Mouse (Mus musculus) liver, embryonic 13.5 days (tissue): ENCODE measurements at regions not wholly inside any gene's neighbourhood (a gene's known extent, or its start where the extent isn't known, plus 50 kb on each side); places are given as distances from the start of the nearest gene placed in this dataset.

Source experiments
- ATAC-seq: fragments of 200-750 bp; cut with Nextera tagmentation; 2 replicates; pipeline ENCODE4 v1.8.0; 2017; ENCODE audit warnings: low read depth, mild to moderate bottlenecking, moderate number of reproducible peaks, moderate library complexity
- DNase-seq: peaks from one replicate; pipeline ENCODE4 v3.0.0; 2022
- H3K27ac ChIP-seq: fragments of 300-500 bp; sonication (generic); 2 replicates; pipeline ENCODE4 v1.5.1; 2015; ENCODE audit warnings: moderate library complexity, mild to moderate bottlenecking, inconsistent platforms
- H3K27me3 ChIP-seq: fragments of 300-500 bp; sonication (generic); 2 replicates; pipeline ENCODE4 v1.6.1; 2015; ENCODE audit warnings: mild to moderate bottlenecking, inconsistent platforms
- H3K36me3 ChIP-seq: fragments of 300-500 bp; sonication (generic); 2 replicates; pipeline ENCODE4 v1.6.1; 2015; ENCODE audit warnings: mild to moderate bottlenecking, inconsistent platforms
- H3K4me1 ChIP-seq: fragments of 300-500 bp; sonication (generic); replicated peaks from 2 replicates; pipeline ENCODE4 v1.6.1; 2015; ENCODE audit warnings: inconsistent platforms
- H3K4me2 ChIP-seq: fragments of 300-500 bp; sonication (generic); 2 replicates; pipeline ENCODE4 v1.6.1; 2015; ENCODE audit warnings: inconsistent platforms, mild to moderate bottlenecking, moderate library complexity
- H3K4me3 ChIP-seq: fragments of 300-500 bp; sonication (generic); replicated peaks from 2 replicates; pipeline ENCODE4 v1.5.1; 2015; ENCODE audit warnings: mild to moderate bottlenecking, inconsistent platforms
- H3K9ac ChIP-seq: fragments of 300-500 bp; sonication (generic); 2 replicates; pipeline ENCODE4 v1.6.1; 2015; ENCODE audit warnings: mild to moderate bottlenecking, inconsistent platforms
- H3K9me3 ChIP-seq: fragments of 300-500 bp; sonication (generic); replicated peaks from 2 replicates; pipeline ENCODE4 v1.6.1; 2016; ENCODE audit warnings: inconsistent platforms
- WGBS: fragments of 180-500 bp; shearing (Covaris S2); methylation state at CpG from one replicate; pipeline ENCODE4 v1.1.7; 2015; ENCODE audit not compliant: insufficient replicate concordance; 5-methylcytosine and 5-hydroxymethylcytosine counted together

DNA sequence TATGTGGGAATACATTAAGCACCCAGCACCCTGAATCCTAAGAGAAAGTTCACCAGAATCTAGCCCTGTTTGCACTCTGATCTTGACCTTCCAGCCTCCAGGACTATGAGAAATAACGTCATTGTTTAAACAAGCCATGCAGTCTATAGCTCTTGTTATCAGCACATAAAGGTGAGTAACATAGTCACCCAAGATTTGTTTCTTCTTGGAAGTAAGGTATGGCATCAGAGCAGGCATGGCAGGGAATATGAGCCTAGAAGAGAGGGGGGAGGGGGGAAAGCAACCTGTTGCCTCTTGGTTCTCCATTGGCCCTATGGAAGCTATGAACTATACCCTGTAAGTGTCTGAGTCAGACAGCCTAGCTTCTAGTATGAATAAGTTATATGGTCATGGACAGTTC lies 89.8 kb upstream of the Ppp1r12a start:
- Histone ChIP-seq H3K9me3 (no peaks in the 10 kb centered on the region), H3K27me3 (no peaks in the 10 kb centered on the region), H3K36me3 (no peaks in the 10 kb centered on the region), H3K4me2 (no peak overlapping the region), H3K4me3 (no peak overlapping the region), H3K9ac (no peak overlapping the region), H3K27ac (no peak overlapping the region), H3K4me1 (0 out of 2 replicates have a peak, but pooled peaks cover 2% of the 10 kb centered on the region)
- ATAC-seq, result no peak
- no peak for DNase-seq
- WGBS, result 65% methylated on average over 1 of the region's 1 CpGs

DNA sequence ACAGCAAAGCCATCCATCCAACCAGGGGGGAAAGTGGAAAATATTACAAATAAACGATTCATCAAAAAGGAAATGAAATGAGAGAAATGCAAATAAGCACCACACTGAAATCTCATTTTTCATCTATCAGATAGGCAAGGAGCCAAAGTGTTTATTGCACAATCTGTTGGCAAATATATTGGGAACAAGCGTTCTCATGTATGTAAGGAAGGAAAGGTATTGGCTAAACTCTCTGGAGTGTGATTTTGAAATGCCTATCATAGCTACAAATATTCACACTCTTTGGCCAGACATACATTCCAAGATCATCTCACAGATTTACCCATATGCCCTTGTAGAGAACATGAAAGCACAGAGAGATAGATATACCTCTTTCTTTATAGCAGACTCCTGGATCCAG lies 90.6 kb upstream of the Ppp1r12a start:
- Histone ChIP-seq H3K27me3 (no peaks in the 10 kb centered on the region), H3K9ac (no peak overlapping the region), H3K27ac (no peak overlapping the region), H3K4me2 (no peak overlapping the region), H3K9me3 (no peaks in the 10 kb centered on the region), H3K36me3 (no peaks in the 10 kb centered on the region), H3K4me1 (0 out of 2 replicates have a peak, but pooled peaks cover 5% of the 10 kb centered on the region), H3K4me3 (no peak overlapping the region)
- WGBS, result 56% methylated on average over 2 of the region's 2 CpGs
- DNase-seq (no peak), ATAC-seq (no peak)

DNA sequence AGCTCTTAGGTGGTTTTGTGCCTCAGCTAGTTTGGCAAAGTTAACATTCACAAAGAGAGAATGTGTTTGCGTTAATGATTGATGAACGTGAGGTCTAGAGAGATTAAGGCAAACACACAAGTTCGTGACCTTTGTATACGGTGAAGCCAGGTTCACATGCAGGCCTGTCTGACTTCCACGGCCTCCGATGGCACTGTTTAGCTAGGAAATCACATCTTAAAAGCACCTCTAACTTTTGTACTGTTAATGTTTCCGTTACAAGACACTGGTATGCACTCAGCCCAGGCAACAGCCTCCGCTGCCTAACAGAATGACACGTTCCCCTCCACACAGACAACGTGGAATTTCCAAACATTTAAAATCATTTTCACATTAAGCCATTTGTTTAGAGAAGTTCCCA lies 94.3 kb upstream of the Ppp1r12a start:
- ATAC-seq, result peak; percentile 75
- no peak for DNase-seq
- Histone ChIP-seq H3K4me1 (0 out of 2 replicates have a peak, but pooled peaks cover 5% of the 10 kb centered on the region), H3K27me3 (no peaks in the 10 kb centered on the region), H3K4me3 (no peak overlapping the region), H3K27ac (peak overlapping the region; percentile 43; the same call in 1 of the 2 replicates), H3K9ac (no peak overlapping the region), H3K36me3 (no peaks in the 10 kb centered on the region), H3K9me3 (no peaks in the 10 kb centered on the region), H3K4me2 (no peak overlapping the region)
- 69% methylated on average over 10 of the region's 10 CpGs for WGBS

DNA sequence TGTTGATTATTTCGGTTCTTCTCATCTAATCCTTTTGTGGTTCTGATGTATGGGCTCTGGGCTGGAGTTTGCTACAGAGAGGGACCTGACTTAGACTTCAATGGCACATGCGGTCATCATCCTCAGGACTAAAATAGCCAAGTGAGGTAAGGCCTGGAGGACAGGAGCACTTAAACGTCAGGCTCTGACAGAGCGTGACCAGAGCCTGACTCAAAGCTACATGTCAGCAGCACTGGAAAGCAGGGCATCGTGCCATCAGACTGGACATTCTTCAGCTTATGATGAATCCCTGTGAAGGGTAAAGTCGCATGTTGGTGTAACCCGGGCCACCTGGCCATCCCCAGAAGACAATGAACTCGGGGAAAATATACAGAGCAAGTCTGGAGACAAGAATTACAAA lies 95.8 kb upstream of the Ppp1r12a start:
- whole genome bisulfite sequencing, result 73% methylated on average over 8 of the region's 8 CpGs
- DNase-seq (no peak), ATAC-seq (no peak)
- Histone ChIP-seq H3K4me3 (no peak overlapping the region), H3K27me3 (no peaks in the 10 kb centered on the region), H3K36me3 (no peaks in the 10 kb centered on the region), H3K27ac (no peak overlapping the region), H3K9ac (no peak overlapping the region), H3K4me2 (no peak overlapping the region), H3K9me3 (no peaks in the 10 kb centered on the region), H3K4me1 (0 out of 2 replicates have a peak, but pooled peaks cover 5% of the 10 kb centered on the region)

DNA sequence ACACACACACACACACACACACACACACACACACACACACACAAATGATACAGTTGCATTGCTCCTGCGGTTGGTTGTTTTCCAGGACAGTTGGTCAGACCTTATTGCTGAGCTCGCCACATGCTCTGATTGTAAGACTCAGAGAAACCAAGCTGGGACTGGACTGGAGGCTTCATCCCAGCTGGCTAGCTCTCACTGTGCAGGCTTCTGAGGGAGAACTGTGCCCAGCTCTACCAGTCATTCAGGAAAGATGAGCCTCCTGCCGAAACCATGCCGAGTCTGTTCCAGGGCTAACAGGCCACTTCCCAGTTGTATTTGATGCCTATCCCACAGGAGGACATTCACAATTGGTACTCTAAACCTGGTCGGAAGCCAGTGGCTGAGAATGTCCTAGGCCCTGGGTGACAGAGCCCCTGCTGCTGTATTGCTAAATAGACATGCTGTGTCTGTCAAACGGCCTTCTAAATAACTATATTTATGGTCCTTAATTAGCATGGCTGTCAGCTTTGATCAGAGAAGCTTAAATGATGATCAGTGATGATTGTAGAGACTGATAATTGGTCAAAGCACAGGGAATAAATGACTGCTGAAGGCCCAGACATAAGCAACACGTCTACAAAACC lies 100.1 kb upstream of the Ppp1r12a start:
- no peak overlapping the region for H3K9ac ChIP-seq
- no peak overlapping the region for H3K4me3 ChIP-seq
- no peak overlapping the region for H3K27ac ChIP-seq
- no peak overlapping the region for H3K4me2 ChIP-seq
- 0 out of 2 replicates have a peak, but pooled peaks cover 2% of the 10 kb centered on the region for H3K4me1 ChIP-seq
- 62% methylated on average over 7 of the region's 7 CpGs for WGBS
- no peaks in the 10 kb centered on the region for H3K27me3 ChIP-seq
- ATAC-seq (no peak), DNase-seq (no peak)
- no peaks in the 10 kb centered on the region for H3K36me3 ChIP-seq
- H3K9me3 ChIP-seq, result no peaks in the 10 kb centered on the region

DNA sequence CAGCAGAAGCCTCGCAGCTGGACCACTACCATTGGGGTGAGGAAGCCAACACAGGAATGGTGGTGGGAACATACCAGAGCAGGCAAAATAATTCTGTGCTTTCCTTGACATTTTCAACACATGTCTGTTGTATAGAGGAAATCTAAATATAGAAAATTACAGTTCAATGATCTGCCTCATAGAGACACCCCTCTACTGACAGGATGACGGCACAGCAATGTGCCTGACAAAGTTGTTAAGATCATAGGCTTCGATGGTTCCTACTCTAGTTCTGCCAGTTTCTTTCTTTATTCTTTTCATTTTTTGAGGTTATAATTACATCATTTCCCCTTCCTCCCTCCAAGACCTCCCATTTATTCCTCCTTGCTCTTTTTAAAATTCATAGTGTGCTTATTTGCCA lies 101.4 kb upstream of the Ppp1r12a start:
- H3K9ac ChIP-seq, result no peak overlapping the region
- H3K4me2 ChIP-seq, result no peak overlapping the region
- H3K4me3 ChIP-seq, result no peak overlapping the region
- ATAC-seq (no peak), DNase-seq (no peak)
- no peak overlapping the region for H3K27ac ChIP-seq
- no peaks in the 10 kb centered on the region for H3K4me1 ChIP-seq
- H3K27me3 ChIP-seq, result no peaks in the 10 kb centered on the region
- H3K36me3 ChIP-seq, result no peaks in the 10 kb centered on the region
- 72% methylated on average over 3 of the region's 3 CpGs for WGBS
- no peaks in the 10 kb centered on the region for H3K9me3 ChIP-seq

DNA sequence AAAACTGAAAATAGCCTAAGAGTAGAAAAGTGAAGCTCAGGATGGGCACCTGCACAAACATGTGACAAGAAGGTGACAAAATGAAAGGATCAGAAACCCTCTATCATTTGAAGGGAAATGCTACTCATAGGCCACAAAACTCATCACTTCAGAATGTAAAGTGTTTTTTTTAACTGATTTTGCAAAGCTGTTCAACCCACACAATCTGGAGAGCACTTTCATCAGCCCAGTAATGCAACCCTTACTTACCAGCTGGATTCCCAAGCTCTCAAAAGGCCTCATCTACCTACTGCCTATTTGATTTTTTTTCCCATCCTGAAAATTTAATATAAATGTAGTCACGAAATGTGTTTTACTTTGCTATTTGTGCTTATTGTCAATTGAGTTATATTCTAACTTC lies 110.4 kb upstream of the Ppp1r12a start:
- no peak overlapping the region for H3K27ac ChIP-seq
- H3K4me3 ChIP-seq, result no peak overlapping the region
- no peaks in the 10 kb centered on the region for H3K4me1 ChIP-seq
- no peak for DNase-seq
- no peaks in the 10 kb centered on the region for H3K27me3 ChIP-seq
- H3K4me2 ChIP-seq, result no peak overlapping the region
- no peaks in the 10 kb centered on the region for H3K36me3 ChIP-seq
- no peaks in the 10 kb centered on the region for H3K9me3 ChIP-seq
- WGBS, result 86% methylated on average over 1 of the region's 1 CpGs
- no peak for ATAC-seq
- no peak overlapping the region for H3K9ac ChIP-seq

DNA sequence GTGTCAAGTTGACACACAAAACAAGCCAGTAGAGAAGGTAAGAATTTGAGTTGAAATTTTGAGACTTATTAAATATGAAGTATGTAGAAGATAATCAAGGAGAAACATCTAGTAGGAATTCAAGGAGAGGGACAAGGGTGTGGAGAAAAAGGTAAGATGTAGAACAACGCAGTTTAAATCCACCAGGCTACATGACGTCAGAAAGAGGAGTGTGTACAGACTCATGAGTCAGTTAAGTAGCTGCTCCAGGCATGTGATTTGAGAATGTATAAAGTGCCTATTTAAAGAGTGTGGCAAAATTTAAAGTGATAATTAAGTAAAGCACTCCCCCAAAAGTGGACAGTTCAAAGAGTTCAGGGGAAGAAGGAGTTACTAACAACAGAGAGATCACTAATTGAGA lies 113.6 kb upstream of the Ppp1r12a start:
- WGBS, result 70% methylated on average over 2 of the region's 2 CpGs
- Histone ChIP-seq H3K4me3 (no peak overlapping the region), H3K27ac (no peak overlapping the region), H3K36me3 (no peaks in the 10 kb centered on the region), H3K4me2 (no peak overlapping the region), H3K9ac (no peak overlapping the region), H3K27me3 (no peaks in the 10 kb centered on the region), H3K9me3 (no peaks in the 10 kb centered on the region), H3K4me1 (no peaks in the 10 kb centered on the region)
- no peak for DNase-seq
- no peak for ATAC-seq

DNA sequence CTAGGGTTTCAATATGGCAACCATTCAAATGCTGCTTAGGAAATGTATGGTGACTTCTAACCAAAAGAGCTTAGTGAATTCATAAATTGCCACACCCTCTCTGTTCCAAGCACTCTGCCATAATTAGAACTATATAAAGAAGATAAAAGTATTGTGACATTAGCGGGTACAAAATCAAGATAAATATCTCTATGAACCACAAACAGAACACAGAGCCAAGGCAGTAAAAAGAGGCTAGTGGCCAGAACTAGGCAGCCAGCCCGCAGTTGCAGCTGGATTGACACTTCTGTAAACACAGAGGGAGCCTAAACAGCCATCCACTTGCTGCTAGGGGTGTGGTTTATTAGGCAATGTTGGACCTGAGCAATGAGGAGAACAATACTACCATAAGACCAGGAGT lies 118.5 kb upstream of the Ppp1r12a start:
- Histone ChIP-seq H3K36me3 (no peaks in the 10 kb centered on the region), H3K9ac (no peak overlapping the region), H3K4me2 (no peak overlapping the region), H3K27me3 (no peaks in the 10 kb centered on the region), H3K27ac (no peak overlapping the region), H3K4me3 (no peak overlapping the region), H3K9me3 (no peaks in the 10 kb centered on the region), H3K4me1 (no peaks in the 10 kb centered on the region)
- no peak for DNase-seq
- no peak for ATAC-seq
- WGBS, result 39% methylated on average over 2 of the region's 2 CpGs

DNA sequence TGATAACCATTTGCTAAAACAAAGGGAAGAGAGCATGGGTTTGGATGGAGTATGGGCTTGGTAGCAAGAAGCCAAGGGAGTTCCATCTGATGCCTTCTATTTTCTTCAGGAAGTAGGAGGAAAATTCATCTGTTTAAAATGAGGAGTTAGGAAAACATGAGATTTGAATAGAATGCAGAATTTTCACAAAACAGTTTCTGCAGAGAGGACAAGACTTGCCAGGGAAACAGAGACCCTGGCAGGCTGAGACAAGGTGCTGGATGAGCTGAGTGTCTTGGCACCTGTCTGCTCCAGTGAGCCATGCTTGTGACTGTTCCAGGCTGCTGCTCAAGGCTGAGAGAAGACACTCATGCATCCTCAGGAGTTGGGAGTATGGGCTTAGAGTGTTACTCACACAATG lies 122.0 kb upstream of the Ppp1r12a start:
- Histone ChIP-seq H3K27me3 (no peaks in the 10 kb centered on the region), H3K4me1 (no peaks in the 10 kb centered on the region), H3K27ac (no peak overlapping the region), H3K36me3 (no peaks in the 10 kb centered on the region), H3K9ac (no peak overlapping the region), H3K4me3 (no peak overlapping the region), H3K4me2 (no peak overlapping the region), H3K9me3 (no peaks in the 10 kb centered on the region)
- no peak for DNase-seq
- ATAC-seq, result no peak

DNA sequence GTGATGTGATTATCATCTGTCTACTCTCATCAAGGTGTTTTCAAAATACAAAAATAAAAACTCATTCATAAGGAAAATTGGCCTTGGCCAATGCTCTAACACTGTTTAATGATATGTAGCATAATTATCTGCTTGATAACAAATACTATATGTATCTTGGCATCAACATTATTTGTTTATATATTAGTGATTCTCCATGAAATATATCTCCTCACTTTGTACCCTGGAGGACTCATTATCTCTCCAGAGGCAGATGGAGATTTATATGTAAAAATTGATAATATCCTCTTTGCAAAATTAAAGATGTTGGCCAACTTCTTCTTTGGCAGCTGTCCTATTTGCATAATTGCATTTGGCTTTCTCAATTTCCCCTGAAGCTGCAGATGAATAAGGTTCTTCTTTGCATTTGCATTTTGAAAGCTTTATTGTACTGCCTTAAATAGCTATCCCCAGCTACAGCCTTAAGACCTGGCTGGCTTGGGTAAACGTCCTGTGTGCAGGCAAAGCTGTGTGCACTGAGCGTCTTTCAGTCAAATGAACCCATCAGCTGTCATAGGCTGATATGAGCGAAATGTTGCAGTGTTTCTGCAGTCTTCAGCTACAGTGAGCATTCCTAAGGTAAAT lies 124.7 kb upstream of the Otogl start:
- no peak overlapping the region for H3K27ac ChIP-seq
- no peak for DNase-seq
- H3K4me3 ChIP-seq, result no peak overlapping the region
- no peak for ATAC-seq
- no peak overlapping the region for H3K4me2 ChIP-seq
- H3K27me3 ChIP-seq, result no peaks in the 10 kb centered on the region
- H3K9ac ChIP-seq, result no peak overlapping the region
- 54% methylated on average over 3 of the region's 3 CpGs for WGBS
- H3K4me1 ChIP-seq, result peaks cover 22% of the 10 kb centered on the region
- no peaks in the 10 kb centered on the region for H3K9me3 ChIP-seq
- H3K36me3 ChIP-seq, result no peaks in the 10 kb centered on the region

DNA sequence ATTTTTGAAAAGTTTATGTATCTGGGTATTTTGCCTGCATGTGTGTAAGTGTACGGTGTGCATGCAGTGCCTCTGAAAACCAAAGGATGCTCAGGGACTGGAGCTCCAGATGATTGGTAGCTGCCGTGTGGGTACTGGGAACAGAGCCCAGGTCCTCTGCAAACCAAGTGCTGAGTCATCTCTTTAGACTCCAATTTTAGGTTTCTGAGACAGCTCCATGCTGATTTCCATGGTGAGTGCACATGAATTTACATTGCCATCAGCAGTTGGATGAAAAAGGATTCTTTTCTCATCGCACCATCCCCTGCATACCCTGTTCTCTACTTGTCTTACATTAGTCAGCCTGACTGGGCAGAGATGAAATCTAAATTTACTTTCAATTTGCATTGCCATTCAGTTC lies 122.1 kb upstream of the Otogl start:
- 82% methylated on average over 3 of the region's 3 CpGs for WGBS
- Histone ChIP-seq H3K27ac (no peak overlapping the region), H3K9ac (no peak overlapping the region), H3K4me1 (peaks cover 22% of the 10 kb centered on the region), H3K27me3 (no peaks in the 10 kb centered on the region), H3K4me2 (no peak overlapping the region), H3K4me3 (no peak overlapping the region), H3K9me3 (no peaks in the 10 kb centered on the region), H3K36me3 (no peaks in the 10 kb centered on the region)
- ATAC-seq, result no peak
- DNase-seq, result no peak
